Mouse (Mus musculus) mature B cell (primary cell): ENCODE measurements around the gene Cav2.

Experiments used
- in situ Hi-C: fragments of 300-500 bp; cut with MboI; formaldehyde crosslinking; loops from 2 replicates; pipeline ENCODE4 v1.14.3; 2019

Gene Cav2

GRCm38 (mm10) chr6:17309260-17309659, 28.3 kb downstream of the Cav2 start:
- in situ Hi-C loops, result no loop called here

DNA sequence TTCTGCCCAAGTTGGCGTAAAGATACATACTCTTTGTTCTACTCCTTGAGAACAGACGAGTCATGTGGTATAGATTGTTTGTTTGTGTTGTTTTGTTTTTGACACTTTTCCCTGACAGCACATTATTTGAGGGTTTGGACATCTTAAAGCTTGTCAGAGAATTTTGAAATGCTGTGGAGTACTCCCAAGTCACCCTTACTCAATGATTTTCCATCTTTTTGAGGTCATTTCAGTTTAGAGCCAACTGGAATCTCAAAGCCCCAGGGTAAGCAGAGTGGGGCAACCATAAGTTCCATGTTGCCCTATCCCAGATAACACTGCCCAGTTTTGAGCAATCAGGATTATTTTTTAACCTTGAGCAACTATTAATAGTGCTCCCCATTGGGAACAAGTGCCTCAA, 33.3 kb downstream of the Cav2 start:
- in situ Hi-C loops, result no loop called here

- in situ Hi-C loops, result no loop called here
These were observed 34.0 kb downstream of the Cav2 start for GRCm38 (mm10) chr6:17314659-17315616.

GRCm38 (mm10) chr6:17316294-17317166, 35.5 kb downstream of the Cav2 start:
- in situ Hi-C loops, result no loop called here

- in situ Hi-C loops, result no loop called here
These were observed 36.2 kb downstream of the Cav2 start for GRCm38 (mm10) chr6:17317167-17317524.

- in situ Hi-C loops, result no loop called here
These were observed 37.0 kb downstream of the Cav2 start for GRCm38 (mm10) chr6:17317944-17318343.

DNA sequence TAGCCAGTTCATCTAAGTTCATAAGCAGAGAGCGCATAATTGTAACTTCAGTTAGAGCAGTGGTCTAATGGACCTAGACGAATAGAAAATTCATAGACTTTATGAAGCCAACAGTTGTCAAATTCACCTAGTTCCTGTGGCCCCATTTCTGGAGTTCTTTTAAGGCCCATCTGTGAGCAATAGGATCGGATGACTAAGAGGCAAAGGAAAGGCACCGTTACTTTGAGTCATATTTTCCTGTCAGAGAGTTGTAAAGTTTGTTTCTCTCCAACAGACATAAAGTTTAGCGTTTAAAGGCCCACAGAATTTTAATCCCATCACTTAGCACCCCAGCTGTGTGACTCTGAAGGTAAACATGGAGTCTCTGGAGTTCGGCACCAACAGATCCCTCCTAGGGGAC, 41.0 kb downstream of the Cav2 start:
- in situ Hi-C loops, result no loop called here

DNA sequence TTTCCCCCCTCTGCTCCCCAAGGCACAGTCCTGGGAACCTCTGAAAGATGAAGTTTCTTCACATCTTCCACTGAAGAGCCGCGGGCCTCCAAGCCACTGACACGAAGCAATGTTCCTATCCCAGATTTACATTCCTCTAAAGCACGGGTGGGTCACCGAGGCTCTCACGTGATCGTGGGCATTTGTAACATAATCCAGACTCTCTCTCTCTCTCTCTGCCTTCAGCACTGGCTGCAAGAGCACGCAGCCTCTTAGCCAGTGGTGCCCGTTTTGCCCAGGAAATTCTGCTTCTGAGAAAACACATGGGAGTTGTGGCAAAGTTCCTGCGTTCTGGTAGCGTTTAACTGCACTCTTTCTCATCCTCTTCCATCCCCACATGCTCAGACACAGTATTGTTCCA, 46.2 kb downstream of the Cav2 start:
- in situ Hi-C loops, result no loop called here

- in situ Hi-C loops, result no loop called here
These were observed 48.8 kb downstream of the Cav2 start for GRCm38 (mm10) chr6:17329801-17330200.

GRCm38 (mm10) chr6:17337724-17338123, 56.7 kb downstream of the Cav2 start:
- in situ Hi-C loops, result no loop called here
